Mouse (Mus musculus) liver, adult (tissue): ENCODE data around the gene Gja1.

Experiments used
- GATA4 ChIP-seq: IDR thresholded peaks from 2 replicates; pipeline ENCODE4 v1.6.1; 2014; ENCODE audit warnings: mild to moderate bottlenecking, low read length; ENCODE audit not compliant: insufficient replicate concordance

The Gja1 gene

GRCm38 (mm10) chr10:56377097-56377965, at the start of gene Gja1:
Gja1 (plus strand) TSS chr10:56377330.
- no peak for TF ChIP-seq GATA4

GRCm38 (mm10) chr10:56338851-56339489, 38.2 kb upstream of the Gja1 start:
- TF ChIP-seq GATA4 = no peak

GRCm38 (mm10) chr10:56360472-56360871, 16.7 kb upstream of the Gja1 start:
- TF ChIP-seq GATA4 = no peak

GRCm38 (mm10) chr10:56369073-56369472, 8.1 kb upstream of the Gja1 start:
- no peak for TF ChIP-seq GATA4

- TF ChIP-seq GATA4 = no peak
Measured at GRCm38 (mm10) chr10:56373021-56373720, 4.0 kb upstream of the Gja1 start.

GRCm38 (mm10) chr10:56374169-56374568, 3.0 kb upstream of the Gja1 start:
- TF ChIP-seq GATA4 = no peak

- TF ChIP-seq GATA4 = no peak
Measured at GRCm38 (mm10) chr10:56375906-56376468, 1.1 kb upstream of the Gja1 start.

GRCm38 (mm10) chr10:56377966-56378647, 977 bp downstream of the Gja1 start:
- no peak for TF ChIP-seq GATA4

- no peak for TF ChIP-seq GATA4
Measured at GRCm38 (mm10) chr10:56378648-56379254, 1.6 kb downstream of the Gja1 start.

GRCm38 (mm10) chr10:56379720-56380119, 2.6 kb downstream of the Gja1 start:
- TF ChIP-seq GATA4 = no peak

GRCm38 (mm10) chr10:56385195-56386109, 8.3 kb downstream of the Gja1 start:
- TF ChIP-seq GATA4 = no peak

- no peak for TF ChIP-seq GATA4
Measured at GRCm38 (mm10) chr10:56393095-56393784, 16.1 kb downstream of the Gja1 start.

GRCm38 (mm10) chr10:56397875-56398274, 20.7 kb downstream of the Gja1 start:
- no peak for TF ChIP-seq GATA4
